Mouse (Mus musculus) small intestine, adult 2 months (tissue): Measurements from ENCODE around the gene C1qa.

Source experiments
- CTCF ChIP-seq: fragments of 200-500 bp; IDR thresholded peaks from 2 replicates; pipeline ENCODE4 v1.5.1; 2012; ENCODE audit warnings: low read depth, mild to moderate bottlenecking, control low read depth, inconsistent platforms, low read length, moderate library complexity, mixed read lengths; ENCODE audit not compliant: insufficient replicate concordance, insufficient read length; ENCODE audit errors: extremely low read depth
- POLR2A ChIP-seq: fragments of 200-500 bp; IDR thresholded peaks from 2 replicates; pipeline ENCODE4 v1.6.1; 2012; ENCODE audit warnings: low read depth, mild to moderate bottlenecking, control low read depth, inconsistent platforms, low read length, moderate library complexity

DNA sequence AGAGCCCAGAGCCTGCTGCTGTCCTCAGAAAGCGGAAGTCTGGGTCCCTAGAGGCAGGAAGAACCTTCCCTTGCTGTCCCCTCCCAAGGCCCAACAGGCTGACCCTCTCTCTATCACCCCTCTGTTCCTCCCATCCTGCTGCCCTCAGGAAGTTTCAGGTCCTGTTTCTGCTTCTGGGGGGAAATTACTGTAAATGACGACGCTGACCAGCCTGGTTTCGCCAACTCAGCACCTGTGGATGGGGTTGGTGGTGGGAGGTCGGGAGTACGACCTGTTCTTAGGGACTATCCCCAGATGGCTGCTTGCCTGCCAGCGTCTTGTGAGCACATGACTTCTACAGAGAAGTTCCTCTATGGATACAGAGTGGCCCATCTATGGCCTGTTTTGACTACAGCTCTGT is 12.5 kb downstream of the C1qa start, which contains the start of gene C1qb:
- TF ChIP-seq CTCF, result no peak
- no peak for TF ChIP-seq POLR2A
